Mouse (Mus musculus) T-cell, adult 2 months (primary cell): Measurements from ENCODE around the gene Cfap43.
A peak's percentile ranks its signal among the peaks of the same experiment; 100 is the strongest.

ENCODE experiments used
- DNase-seq: peaks from one replicate; pipeline ENCODE4 v3.0.0; 2022; ENCODE audit warnings: low spot score

Cfap43 gene

GRCm38 (mm10) chr19:47885886-47886285, 33.2 kb downstream of the Cfap43 start:
- DNase-seq, result no peak

DNA sequence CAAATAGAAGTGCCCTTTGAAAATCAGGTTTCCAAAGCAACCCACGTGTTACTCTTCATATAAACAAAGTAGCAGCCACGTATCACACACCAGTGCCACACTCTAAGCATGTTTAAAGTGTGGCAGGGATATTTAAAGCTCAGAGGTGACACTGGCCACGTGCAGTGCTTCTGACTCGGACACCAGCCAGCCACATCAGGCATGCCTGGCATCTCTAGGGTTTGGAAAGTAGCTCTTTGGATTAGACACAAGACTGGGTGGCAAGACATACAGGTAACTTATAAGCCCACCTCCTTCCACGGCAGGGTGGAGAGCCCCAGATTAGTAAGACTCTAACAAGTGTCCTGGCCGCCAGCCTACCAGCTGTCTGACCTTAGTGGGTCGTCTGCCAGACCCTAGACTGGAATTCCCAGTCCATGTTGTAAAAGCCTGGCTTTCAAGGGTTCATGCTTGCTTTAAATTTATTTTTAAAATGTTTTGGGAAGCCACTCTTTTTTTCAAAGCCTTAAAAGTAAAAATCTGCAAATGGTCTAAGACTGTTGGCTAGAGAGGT, 33.8 kb downstream of the Cfap43 start:
- no peak for DNase-seq

- no peak for DNase-seq
Measured at GRCm38 (mm10) chr19:47884296-47885085, 34.6 kb downstream of the Cfap43 start.

GRCm38 (mm10) chr19:47882882-47883254, 36.2 kb downstream of the Cfap43 start:
- no peak for DNase-seq

DNA sequence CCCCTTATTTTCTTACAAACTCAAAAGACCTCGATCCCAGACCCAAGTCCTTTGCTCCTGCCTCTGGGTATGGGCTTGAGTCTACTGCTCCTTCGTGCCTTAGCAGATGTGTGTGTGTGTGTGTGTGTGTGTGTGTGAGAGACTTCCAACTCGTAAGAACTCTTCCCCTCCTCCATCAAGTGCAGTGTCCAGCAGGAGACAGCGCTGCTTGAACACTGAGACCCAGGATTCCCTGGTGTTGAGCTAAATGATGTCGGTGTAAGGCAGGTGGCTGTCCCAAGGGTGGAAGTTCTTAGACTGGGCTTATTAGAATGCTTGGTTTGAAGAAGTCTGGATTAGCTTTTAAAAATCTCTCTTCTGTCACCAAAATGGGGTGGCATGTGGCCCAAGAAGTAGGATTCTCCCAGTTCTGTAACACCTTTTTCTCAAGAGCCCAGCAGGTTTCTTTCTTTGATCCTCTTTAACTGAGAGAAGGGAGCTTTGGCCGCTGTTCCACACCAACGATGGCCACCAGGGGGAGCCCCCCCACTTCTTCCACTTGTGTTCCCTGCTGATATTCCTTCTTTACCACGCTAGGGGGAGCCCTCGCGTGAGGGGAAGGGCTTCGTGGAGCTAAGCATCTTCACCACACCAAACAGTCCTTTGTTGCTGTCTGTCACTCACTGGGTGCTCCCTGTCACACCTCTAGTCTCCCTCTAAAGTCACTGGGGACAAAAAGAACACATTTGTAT, 36.8 kb downstream of the Cfap43 start:
- peak; percentile 88 for DNase-seq

DNA sequence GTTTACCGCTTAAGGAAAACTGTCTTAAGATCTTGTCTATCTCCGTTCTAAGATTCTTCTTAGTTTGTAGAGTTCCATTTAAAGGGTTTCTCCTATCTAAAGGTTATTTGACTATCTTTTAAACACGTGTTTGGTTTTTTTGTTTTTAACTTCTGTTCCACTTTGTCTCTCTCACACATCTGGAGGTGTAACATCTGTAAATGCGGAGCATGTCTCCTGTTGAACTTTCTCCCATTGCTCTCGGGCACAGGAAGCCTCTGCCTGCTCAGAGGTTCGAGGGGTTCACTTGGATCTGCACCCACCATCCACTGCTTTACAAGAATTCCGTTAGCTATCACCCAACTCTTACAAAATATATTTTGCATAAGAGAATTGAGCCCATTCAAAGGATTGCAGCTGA, 37.5 kb downstream of the Cfap43 start:
- DNase-seq, result no peak

DNA sequence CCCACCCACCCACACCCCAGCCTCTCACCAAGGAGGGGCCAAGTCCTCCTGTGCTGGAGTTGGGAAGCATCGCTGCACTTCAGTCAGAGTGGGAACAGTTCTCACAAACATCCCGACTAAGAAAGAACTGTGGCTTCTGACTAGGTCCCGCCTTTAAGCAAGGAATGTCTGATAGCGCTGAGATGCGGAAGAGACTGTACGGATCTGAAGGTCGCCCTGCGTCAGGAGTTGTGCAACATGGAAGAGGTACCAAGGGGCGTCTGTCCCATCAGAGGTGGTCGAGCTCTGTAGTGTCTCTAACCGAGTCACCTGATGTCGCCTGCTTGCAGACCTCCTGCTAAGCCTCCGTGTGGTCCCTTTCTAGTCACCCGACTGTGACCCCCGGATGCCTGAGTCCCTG, 42.8 kb downstream of the Cfap43 start:
- no peak for DNase-seq

- no peak for DNase-seq
Measured at GRCm38 (mm10) chr19:47871515-47871914, 47.6 kb downstream of the Cfap43 start.

- DNase-seq, result no peak
Measured at GRCm38 (mm10) chr19:47870102-47870666, 48.9 kb downstream of the Cfap43 start.

GRCm38 (mm10) chr19:47869516-47869915, 49.6 kb downstream of the Cfap43 start:
- DNase-seq, result no peak

DNA sequence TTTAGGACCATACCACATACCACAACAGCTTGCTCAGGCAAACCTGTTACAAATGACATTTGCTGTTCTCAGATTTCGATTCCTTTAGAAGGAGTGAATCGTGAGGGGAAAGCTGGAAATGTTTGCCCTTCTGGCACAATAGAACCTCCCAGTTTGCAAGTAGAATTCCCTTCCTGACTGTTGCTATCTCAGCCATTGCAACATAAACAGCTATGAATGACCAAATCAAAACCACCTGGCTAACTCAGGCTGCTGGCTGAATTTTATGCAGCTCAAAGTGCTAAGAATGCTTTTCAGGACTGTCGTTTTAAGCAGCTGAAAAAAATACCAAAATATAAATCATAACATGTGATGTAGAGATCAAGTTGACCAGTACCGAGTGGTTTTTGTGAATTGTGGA, 50.1 kb downstream of the Cfap43 start:
- DNase-seq, result no peak

DNA sequence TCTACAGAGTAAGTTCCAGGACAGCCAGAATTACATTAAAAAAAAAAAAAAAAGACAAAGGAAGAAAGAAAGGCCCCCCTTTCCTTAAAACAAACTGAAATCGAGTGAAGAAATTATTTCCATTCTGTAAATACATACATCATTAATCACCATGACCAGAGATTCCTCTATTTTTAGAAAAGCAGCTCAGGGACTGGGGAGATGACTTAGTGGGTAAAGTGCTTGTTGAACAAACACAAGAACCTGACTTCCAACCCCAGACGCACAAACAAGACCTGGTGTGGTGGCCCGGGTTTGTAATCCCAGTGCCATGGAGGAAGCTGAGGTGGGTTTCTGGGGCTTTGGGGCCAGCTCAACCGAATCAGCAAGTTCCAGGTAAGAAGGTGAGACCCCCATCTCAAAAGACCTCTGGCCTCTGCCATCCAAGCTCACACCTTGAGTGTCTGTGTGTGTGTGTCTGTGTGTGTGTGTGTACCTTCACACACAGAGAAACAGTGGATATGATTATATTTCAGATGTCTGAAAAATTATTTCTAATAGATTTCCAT, 51.4 kb downstream of the Cfap43 start:
- no peak for DNase-seq

DNA sequence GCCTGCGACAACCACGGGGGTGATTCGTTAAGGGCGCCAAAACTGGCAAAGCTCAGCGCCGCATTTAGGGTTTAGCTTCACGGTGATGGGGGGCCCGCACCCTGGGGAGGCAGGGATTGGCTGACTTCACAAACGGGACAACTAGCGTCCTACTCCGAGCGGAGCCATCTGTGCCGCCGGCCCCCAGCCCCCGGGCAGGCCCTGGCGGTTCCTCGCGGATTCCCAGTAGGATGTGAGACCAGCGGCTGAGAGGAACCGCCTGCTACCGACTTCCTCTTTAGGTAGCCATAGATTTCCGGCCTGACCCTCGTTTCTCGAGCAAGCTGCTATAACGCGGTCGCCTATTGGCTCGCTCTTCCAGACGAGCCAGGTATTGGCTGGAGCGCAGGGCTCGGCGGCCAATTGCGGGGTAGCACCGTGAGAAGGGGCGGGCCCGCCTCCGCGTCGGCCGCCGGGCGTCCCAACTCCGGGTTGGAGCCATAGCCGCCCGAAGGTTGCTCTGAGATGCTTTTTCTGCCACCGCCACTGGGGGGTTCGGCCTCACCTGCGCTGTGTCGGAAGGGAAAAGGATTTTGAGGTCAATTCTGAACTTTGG, 53.6 kb downstream of the Cfap43 start, which contains the start of gene Gsto2:
Gsto2 (plus strand) TSS at position 182 of the 595 bp plus-strand sequence.
- DNase-seq, result peak; percentile 96

DNA sequence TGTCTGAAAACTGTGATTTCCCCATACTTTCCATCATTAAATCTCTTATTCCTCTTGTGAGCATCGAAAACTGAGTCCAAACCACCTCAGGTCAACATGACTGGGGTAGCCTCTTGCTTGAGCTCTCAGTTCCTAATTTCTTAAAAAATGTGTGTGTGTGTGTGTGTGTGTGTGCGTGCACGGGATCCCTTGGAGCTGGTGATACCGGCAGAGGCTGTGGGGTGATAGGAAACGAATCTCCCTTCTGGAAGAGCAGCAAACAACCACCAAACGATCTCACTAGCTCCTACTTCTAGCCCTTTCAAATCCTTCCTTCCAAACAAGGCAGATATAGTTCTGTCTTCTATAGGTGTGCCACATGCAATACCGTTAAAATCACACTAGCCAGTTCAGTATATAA, 54.4 kb downstream of the Cfap43 start:
- no peak for DNase-seq

DNA sequence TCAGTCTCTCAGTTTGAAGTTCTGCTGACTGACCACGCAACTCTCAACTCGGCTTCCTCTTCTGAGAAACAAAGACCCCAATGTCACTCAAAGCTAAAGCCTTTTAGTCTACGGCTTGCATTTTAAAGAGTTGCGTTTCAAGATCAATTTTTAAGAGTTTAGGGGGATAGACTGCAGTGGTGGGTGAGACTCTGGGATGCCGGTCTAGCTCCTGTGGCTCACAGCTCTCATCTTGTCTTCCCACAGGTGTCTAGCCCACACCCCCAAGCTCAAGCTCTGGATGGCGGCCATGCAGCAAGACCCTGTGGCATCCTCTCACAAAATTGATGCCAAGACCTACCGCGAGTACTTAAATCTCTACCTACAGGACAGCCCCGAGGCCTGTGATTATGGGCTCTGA, 55.0 kb downstream of the Cfap43 start:
- DNase-seq, result no peak

GRCm38 (mm10) chr19:47862581-47862980, 56.5 kb downstream of the Cfap43 start:
- DNase-seq, result no peak

DNA sequence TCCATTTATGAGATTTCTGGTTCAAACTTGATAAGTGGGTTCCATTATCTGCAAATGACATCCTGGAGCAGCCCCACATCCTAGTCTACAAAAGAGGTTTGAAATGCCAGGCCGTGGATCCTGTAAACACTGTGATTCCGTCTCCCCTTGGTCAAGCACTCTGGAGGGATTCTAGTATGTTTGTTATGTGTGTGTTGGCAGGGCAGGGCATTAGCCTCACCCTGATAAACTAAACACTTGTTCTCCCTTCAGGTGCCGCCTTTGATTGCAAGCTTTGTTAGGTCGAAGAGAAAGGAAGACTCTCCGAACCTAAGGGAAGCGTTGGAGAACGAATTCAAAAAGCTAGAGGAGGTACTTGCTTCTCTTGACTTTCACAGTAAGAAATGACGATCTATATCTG, 59.9 kb downstream of the Cfap43 start:
- no peak for DNase-seq

DNA sequence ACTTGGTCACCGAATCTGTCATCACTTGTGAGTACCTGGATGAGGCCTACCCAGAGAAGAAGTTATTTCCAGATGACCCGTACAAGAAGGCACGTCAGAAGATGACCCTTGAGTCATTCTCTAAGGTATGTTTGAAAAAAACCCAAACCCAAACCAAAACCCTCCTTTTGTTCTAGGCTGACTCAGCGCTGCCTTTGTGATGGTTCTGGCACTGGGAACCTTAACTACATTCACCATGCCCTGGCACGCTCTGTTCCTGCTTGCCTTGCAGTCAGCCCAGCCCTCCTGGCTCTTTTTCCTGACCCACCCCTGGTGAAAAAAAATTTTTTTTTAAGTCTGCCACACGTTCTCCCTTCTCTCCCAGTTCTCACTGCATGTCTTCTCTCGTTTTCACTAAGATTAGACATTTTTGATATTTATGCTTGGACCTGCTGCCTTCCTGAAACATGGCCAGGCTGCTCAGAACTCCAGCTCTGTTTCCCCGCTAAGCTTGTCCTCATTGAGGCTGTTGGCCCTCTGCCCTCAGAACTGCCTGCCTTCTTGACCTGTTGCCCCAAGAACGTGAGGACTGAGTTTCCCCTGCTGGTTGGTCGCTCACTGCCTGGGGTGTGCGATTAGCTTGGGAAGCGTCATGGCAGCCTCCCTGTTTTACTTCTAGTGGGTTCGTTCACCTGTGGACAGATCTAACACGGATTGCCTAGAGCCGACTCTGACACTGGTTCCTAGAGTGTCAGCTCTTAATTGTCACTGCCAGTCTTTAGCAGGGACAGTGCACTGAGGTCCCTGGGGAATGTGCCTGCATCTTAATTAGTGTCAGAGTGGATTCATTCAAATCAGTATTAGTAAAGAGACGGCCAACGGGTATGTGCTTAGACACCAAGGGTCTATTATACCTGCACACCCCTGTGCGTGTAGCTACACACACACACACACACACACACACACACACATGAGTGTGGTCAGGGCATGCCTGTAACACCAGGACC, 60.8 kb downstream of the Cfap43 start:
- no peak for DNase-seq

DNA sequence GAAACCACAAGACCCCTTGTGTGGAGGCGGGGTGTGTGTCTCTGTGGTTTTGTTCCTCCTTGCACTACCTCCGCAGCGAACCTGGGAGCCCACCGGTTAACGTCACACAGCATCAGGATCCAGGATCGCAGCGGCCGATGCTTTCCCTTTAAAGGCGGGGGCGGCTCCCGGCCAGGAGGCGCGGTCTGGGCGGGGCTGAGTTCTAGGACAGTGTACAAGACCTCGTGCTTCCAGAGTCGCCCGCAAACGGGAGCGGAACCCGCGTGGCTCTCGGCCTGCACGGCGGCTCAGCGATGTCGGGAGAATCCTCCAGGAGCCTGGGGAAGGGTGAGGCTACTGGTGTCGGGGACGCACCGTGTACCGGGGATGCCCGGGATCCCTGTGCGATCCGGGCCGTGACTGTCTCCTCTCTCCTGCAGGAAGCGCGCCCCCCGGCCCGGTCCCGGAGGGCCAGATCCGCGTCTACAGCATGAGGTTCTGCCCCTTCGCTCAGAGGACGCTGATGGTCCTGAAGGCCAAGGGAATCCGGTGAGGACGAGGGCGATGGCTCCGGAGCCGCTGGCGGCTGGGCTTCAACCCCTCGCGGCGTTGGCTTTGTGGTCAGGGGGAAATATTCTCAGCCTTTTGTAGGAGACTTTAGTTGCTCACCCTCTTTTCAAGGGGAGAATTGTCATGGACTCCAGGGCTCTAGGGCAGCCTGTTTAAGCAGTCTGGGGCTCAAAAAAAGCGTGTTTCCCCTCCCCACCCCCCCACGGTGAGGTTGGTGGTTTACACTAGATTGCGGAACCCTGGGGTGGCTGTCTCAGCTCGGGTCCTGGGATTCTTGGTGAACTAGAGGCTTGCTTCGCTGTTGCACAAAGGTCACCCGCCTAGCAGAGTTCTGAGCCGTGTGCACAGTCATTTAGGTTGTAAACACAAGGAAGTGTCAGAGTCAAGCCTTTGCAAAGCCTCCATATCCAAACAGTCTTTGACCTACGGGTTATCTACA, 64.0 kb downstream of the Cfap43 start, which contains the start of gene Gsto1:
Gsto1 (plus strand) TSS at position 175 of the 988 bp plus-strand sequence.
- DNase-seq, result peak; percentile 63
